Comparison of ENCODE assay signal across 10 mouse cellular contexts in the genomic region with DNA sequence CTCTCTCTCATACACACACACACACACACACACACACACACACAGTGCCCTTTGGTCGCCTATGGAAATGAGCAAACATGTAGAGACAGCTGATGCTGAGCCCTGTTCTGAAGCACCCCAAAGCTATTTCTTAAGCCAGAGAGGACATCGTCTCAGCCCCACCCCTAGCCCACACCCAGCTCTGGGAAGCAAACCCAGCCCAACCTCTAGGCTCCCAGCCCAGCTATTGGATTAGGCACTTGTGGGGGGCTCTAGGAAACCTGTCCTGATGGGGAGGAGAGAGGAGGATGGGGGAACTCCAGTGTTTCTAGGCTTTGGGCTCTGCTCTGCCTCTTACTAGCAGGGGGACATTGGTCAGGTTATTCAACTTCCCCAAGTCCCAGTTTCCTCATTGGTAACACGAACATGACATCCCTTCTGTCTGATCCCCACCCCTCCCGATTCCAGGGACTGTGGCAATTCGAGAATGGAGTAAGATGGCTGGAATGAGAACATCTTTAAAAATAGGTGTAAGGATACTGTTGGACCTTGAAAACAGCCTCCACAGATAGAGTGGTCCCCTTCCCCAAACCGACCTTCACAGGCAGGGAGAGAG. TPM values are rescaled to one million over a fixed set of nuclear protein-coding genes. Genes with fewer than 3 reads are reported as not detected.
A peak's percentile ranks its signal among the peaks of the same experiment; 100 is the strongest.
DNase-seq lines count a peak whose midpoint lies in the region; ATAC-seq and TF ChIP-seq lines count a peak whose summit lies in the region.
"Had no signal": no experiment of that assay in that cellular context is flagged by ENCODE, and none has a peak within 500 bp of the region (broad histone marks: within the 10 kb centered on the region; RNA-seq: fewer than 3 reads in every experiment).

No protein-coding gene starts in this region.

- peaks cover 17% of the 10 kb centered on the region for H3K27me3 ChIP-seq in heart, embryonic 14.5 days (ENCODE audit: control insufficient read depth, insufficient read depth, low read length)
- peaks cover 39% of the 10 kb centered on the region for H3K27me3 ChIP-seq in embryonic facial prominence, embryonic 12.5 days
- H3K27me3 ChIP-seq in midbrain, postnatal 0 days (ENCODE audit: insufficient read depth, low read length): no peaks in the 10 kb centered on the region
- 0 out of 2 replicates have a peak, but pooled peaks cover 3% of the 10 kb centered on the region for H3K27me3 ChIP-seq in intestine, embryonic 16.5 days (replicated peaks; ENCODE audit: control insufficient read depth, insufficient read depth, low read length)

- WGBS in heart, embryonic 14.5 days: 18% methylated on average over 6 of the region's 6 CpGs
- 10% methylated on average over 6 of the region's 6 CpGs for WGBS in embryonic facial prominence, embryonic 12.5 days
- WGBS in midbrain, postnatal 0 days: 7% methylated on average over 6 of the region's 6 CpGs
- 13% methylated on average over 6 of the region's 6 CpGs for WGBS in intestine, embryonic 16.5 days

- no peak for ATAC-seq in heart, embryonic 14.5 days (ENCODE audit: insufficient number of reproducible peaks, insufficient read depth, low FRiP score, low read depth)
- no peak for ATAC-seq in embryonic facial prominence, embryonic 12.5 days (ENCODE audit: insufficient number of reproducible peaks, insufficient read depth, low FRiP score, low TSS enrichment)
- ATAC-seq in midbrain, postnatal 0 days (ENCODE audit: low FRiP score): no peak
- no peak for ATAC-seq in intestine, embryonic 16.5 days

- H3K9me3 ChIP-seq in heart, embryonic 14.5 days (ENCODE audit: control insufficient read depth, low read length): no peaks in the 10 kb centered on the region
- H3K9me3 ChIP-seq in embryonic facial prominence, embryonic 12.5 days: no peaks in the 10 kb centered on the region
- no peaks in the 10 kb centered on the region for H3K9me3 ChIP-seq in midbrain, postnatal 0 days (ENCODE audit: low read length)
- no peaks in the 10 kb centered on the region; the same call in 1 of the 2 replicates for H3K9me3 ChIP-seq in intestine, embryonic 16.5 days (ENCODE audit: control insufficient read depth, low read length)

- H3K9ac ChIP-seq in heart, embryonic 14.5 days (ENCODE audit: low read length): 0 out of 2 replicates have a peak overlapping the region, but pooled peaks have one; percentile 16
- H3K9ac ChIP-seq in embryonic facial prominence, embryonic 12.5 days: no peak overlapping the region; the same call in 1 of the 2 replicates
- peak overlapping the region; percentile 50; the same call in 1 of the 2 replicates for H3K9ac ChIP-seq in midbrain, postnatal 0 days (replicated peaks; ENCODE audit: low read length, poor library complexity, severe bottlenecking)
- H3K9ac ChIP-seq in intestine, embryonic 16.5 days (ENCODE audit: low read depth, low read length): no peak overlapping the region

- H3K4me1 ChIP-seq in heart, embryonic 14.5 days (ENCODE audit: control insufficient read depth in 2 of 2, insufficient read depth in 2 of 2, low read length in 2 of 2): peaks cover 10 to 20% of the 10 kb centered on the region in 2 experiments
- H3K4me1 ChIP-seq in embryonic facial prominence, embryonic 12.5 days: peaks cover 17% of the 10 kb centered on the region
- peaks cover 8% of the 10 kb centered on the region; the same call in 1 of the 2 replicates for H3K4me1 ChIP-seq in midbrain, postnatal 0 days (ENCODE audit: insufficient read depth, low read length)
- peaks cover 17% of the 10 kb centered on the region for H3K4me1 ChIP-seq in intestine, embryonic 16.5 days (ENCODE audit: control insufficient read depth, insufficient read depth, low read length)

- DNase-seq in heart, postnatal 36 days: no peak
- DNase-seq in induced T-regulatory cell, adult 2 months (ENCODE audit: low read depth): peak; percentile 20
- DNase-seq in midbrain, postnatal 0 days (ENCODE audit: low spot score): no peak
- no peak for DNase-seq in right cerebral cortex, postnatal 10 days (ENCODE audit: low spot score in 2 of 2)
- DNase-seq in urinary bladder, postnatal 4 days (ENCODE audit: low spot score in 2 of 2): no peak

- H3K4me3 ChIP-seq in heart, embryonic 14.5 days (ENCODE audit: control insufficient read depth in 1 of 2, insufficient read depth in 1 of 2, low read depth in 1 of 2, low read length in 2 of 2): no peak overlapping the region
- peak overlapping the region; percentile 74; the same call in 1 of the 2 replicates for H3K4me3 ChIP-seq in embryonic facial prominence, embryonic 12.5 days
- peak overlapping the region; percentile 90 for H3K4me3 ChIP-seq in midbrain, postnatal 0 days (ENCODE audit: low read depth, low read length)
- no peak overlapping the region for H3K4me3 ChIP-seq in intestine, embryonic 16.5 days (ENCODE audit: low read length)

- peaks cover 10% of the 10 kb centered on the region for H3K36me3 ChIP-seq in heart, embryonic 14.5 days (ENCODE audit: control insufficient read depth, insufficient read depth, low read length)
- H3K36me3 ChIP-seq in embryonic facial prominence, embryonic 12.5 days: peaks cover 11% of the 10 kb centered on the region
- H3K36me3 ChIP-seq in midbrain, postnatal 0 days (ENCODE audit: insufficient read depth, low read length): peaks cover 7% of the 10 kb centered on the region
- 0 out of 2 replicates have a peak, but pooled peaks cover 3% of the 10 kb centered on the region for H3K36me3 ChIP-seq in intestine, embryonic 16.5 days (ENCODE audit: control insufficient read depth, insufficient read depth, low read length)

- no peak for TF ChIP-seq CTCF in midbrain, postnatal 0 days (IDR thresholded peaks at IDR 0.05)

- intact Hi-C loops in heart, postnatal 36 days (cut with DNase I): no loop called here

- H3K4me2 ChIP-seq in heart, embryonic 14.5 days (ENCODE audit: low read length): no peak overlapping the region; the same call in 1 of the 2 replicates
- peak overlapping the region; percentile 92 for H3K4me2 ChIP-seq in embryonic facial prominence, embryonic 12.5 days (replicated peaks)
- peak overlapping the region; percentile 94 for H3K4me2 ChIP-seq in midbrain, postnatal 0 days (ENCODE audit: low read depth, low read length, poor library complexity, severe bottlenecking)
- no peak overlapping the region for H3K4me2 ChIP-seq in intestine, embryonic 16.5 days (ENCODE audit: low read depth, low read length)

- no peak overlapping the region for H3K27ac ChIP-seq in heart, embryonic 14.5 days (replicated peaks in 1 of 2; ENCODE audit: control insufficient read depth in 1 of 2, insufficient read depth in 1 of 2, low read depth in 2 of 2, low read length in 2 of 2)
- H3K27ac ChIP-seq in embryonic facial prominence, embryonic 12.5 days: no peak overlapping the region
- H3K27ac ChIP-seq in midbrain, postnatal 0 days (ENCODE audit: low read depth, low read length): no peak overlapping the region
- H3K27ac ChIP-seq in intestine, embryonic 16.5 days (ENCODE audit: low read length): no peak overlapping the region

RNA-seq across cellular contexts. Expression of a gene that starts 2.1 kb away (rescaled TPM):
- 1.3 and 2.7 TPM in 2 replicates for polyA plus RNA-seq in heart, embryonic 14.5 days (2014; fragmentation: Nextera tagmentation; extraction: Ambion mirVana)
- total RNA-seq in heart, postnatal 36 days (2021): under 1 TPM; 0.69 to 0.79 TPM
- polyA plus RNA-seq in embryonic facial prominence, embryonic 12.5 days (2016; fragmentation: Nextera tagmentation; extraction: Ambion mirVana): 5.9 and 6.4 TPM in 2 replicates
- 60.0 and 65.8 TPM in 2 replicates for total RNA-seq in midbrain, postnatal 0 days (2014; rRNA removed)
- 27.9 and 28.2 TPM in 2 replicates for polyA plus RNA-seq in midbrain, postnatal 0 days (2015; fragmentation: Nextera tagmentation; extraction: Ambion mirVana)
- 2.6 and 3.0 TPM in 2 replicates for polyA plus RNA-seq in intestine, embryonic 16.5 days (2015; fragmentation: Nextera tagmentation; extraction: Ambion mirVana)

RNA-seq across cellular contexts. Expression of a gene that starts 18.0 kb away (rescaled TPM):
- polyA plus RNA-seq in heart, embryonic 14.5 days (2014; fragmentation: Nextera tagmentation; extraction: Ambion mirVana): 7.0 and 7.3 TPM in 2 replicates
- 10 to 100 TPM; 19.6 to 24.5 TPM for total RNA-seq in heart, postnatal 36 days (2021)
- polyA plus RNA-seq in embryonic facial prominence, embryonic 12.5 days (2016; fragmentation: Nextera tagmentation; extraction: Ambion mirVana): 6.2 and 7.1 TPM in 2 replicates
- total RNA-seq in midbrain, postnatal 0 days (2014; rRNA removed): 4.2 and 6.2 TPM in 2 replicates
- polyA plus RNA-seq in midbrain, postnatal 0 days (2015; fragmentation: Nextera tagmentation; extraction: Ambion mirVana): 6.0 and 6.9 TPM in 2 replicates
- polyA plus RNA-seq in intestine, embryonic 16.5 days (2015; fragmentation: Nextera tagmentation; extraction: Ambion mirVana): 5.4 and 5.5 TPM in 2 replicates

RNA-seq across cellular contexts. Expression of a gene that starts 19.1 kb away (rescaled TPM):
- polyA plus RNA-seq in heart, embryonic 14.5 days (2014; fragmentation: Nextera tagmentation; extraction: Ambion mirVana): 10.5 and 12.1 TPM in 2 replicates
- 1 to 10 TPM; 7.8 to 8.7 TPM for total RNA-seq in heart, postnatal 36 days (2021)
- polyA plus RNA-seq in embryonic facial prominence, embryonic 12.5 days (2016; fragmentation: Nextera tagmentation; extraction: Ambion mirVana): 26.5 and 28.5 TPM in 2 replicates
- total RNA-seq in midbrain, postnatal 0 days (2014; rRNA removed): 21.8 and 25.3 TPM in 2 replicates
- 15.2 and 15.4 TPM in 2 replicates for polyA plus RNA-seq in midbrain, postnatal 0 days (2015; fragmentation: Nextera tagmentation; extraction: Ambion mirVana)
- 17.8 and 19.4 TPM in 2 replicates for polyA plus RNA-seq in intestine, embryonic 16.5 days (2015; fragmentation: Nextera tagmentation; extraction: Ambion mirVana)

RNA-seq across cellular contexts. Expression of a gene that starts 33.7 kb away (rescaled TPM):
- 5.4 and 7.7 TPM in 2 replicates for polyA plus RNA-seq in heart, embryonic 14.5 days (2014; fragmentation: Nextera tagmentation; extraction: Ambion mirVana)
- total RNA-seq in heart, postnatal 36 days (2021): 10 to 100 TPM; 14.0 to 14.2 TPM
- 8.5 and 9.4 TPM in 2 replicates for polyA plus RNA-seq in embryonic facial prominence, embryonic 12.5 days (2016; fragmentation: Nextera tagmentation; extraction: Ambion mirVana)
- 48.9 and 57.1 TPM in 2 replicates for total RNA-seq in midbrain, postnatal 0 days (2014; rRNA removed)
- polyA plus RNA-seq in midbrain, postnatal 0 days (2015; fragmentation: Nextera tagmentation; extraction: Ambion mirVana): 22.6 and 23.6 TPM in 2 replicates
- polyA plus RNA-seq in intestine, embryonic 16.5 days (2015; fragmentation: Nextera tagmentation; extraction: Ambion mirVana): 15.3 and 16.5 TPM in 2 replicates

RNA-seq across cellular contexts. Expression of a gene that starts 35.1 kb away (rescaled TPM):
- not detected in 2 replicates for polyA plus RNA-seq in heart, embryonic 14.5 days (2014; fragmentation: Nextera tagmentation; extraction: Ambion mirVana)
- total RNA-seq in heart, postnatal 36 days (2021): 1 to 10 TPM; 3.5 to 4.3 TPM
- 0.12 TPM in 1 of 2 replicates, not detected in the other for polyA plus RNA-seq in embryonic facial prominence, embryonic 12.5 days (2016; fragmentation: Nextera tagmentation; extraction: Ambion mirVana)
- total RNA-seq in midbrain, postnatal 0 days (2014; rRNA removed): 0.27 TPM in 1 of 2 replicates, not detected in the other
- 0.58 and 0.63 TPM in 2 replicates for polyA plus RNA-seq in midbrain, postnatal 0 days (2015; fragmentation: Nextera tagmentation; extraction: Ambion mirVana)
- polyA plus RNA-seq in intestine, embryonic 16.5 days (2015; fragmentation: Nextera tagmentation; extraction: Ambion mirVana): 22.2 and 28.5 TPM in 2 replicates
- total RNA-seq: megakaryocyte-erythroid progenitor cell, adult 5-6 weeks had no signal
- polyA plus RNA-seq: testis, adult 2 months had no signal

Comparison
In these comparisons a context has a peak if more than half of its experiments do, and no peak if none do; other contexts are left out.
1. H3K4me2 ChIP-seq: peak in embryonic facial prominence, embryonic 12.5 days (single experiment) and midbrain, postnatal 0 days (single experiment); none in heart, embryonic 14.5 days (single experiment) and intestine, embryonic 16.5 days (single experiment).
2. H3K4me3 ChIP-seq: peak in embryonic facial prominence, embryonic 12.5 days (single experiment) and midbrain, postnatal 0 days (single experiment); none in heart, embryonic 14.5 days (0 of 2) and intestine, embryonic 16.5 days (single experiment).
3. H3K9ac ChIP-seq: peak in heart, embryonic 14.5 days (single experiment) and midbrain, postnatal 0 days (single experiment); none in embryonic facial prominence, embryonic 12.5 days (single experiment) and intestine, embryonic 16.5 days (single experiment).